Comparison of ENCODE assay signal across 20 mouse cellular contexts in genomic region chr8:12774872-12775298, GRCm38 (mm10). TPM values are rescaled to one million over a fixed set of nuclear protein-coding genes. Genes with fewer than 3 reads are reported as not detected.
A peak's percentile ranks its signal among the peaks of the same experiment; 100 is the strongest.
DNase-seq lines count a peak whose midpoint lies in the region; ATAC-seq lines count a peak whose summit lies in the region.
"Had no signal": no experiment of that assay in that cellular context is flagged by ENCODE, and none has a peak within 500 bp of the region (broad histone marks: within the 10 kb centered on the region; RNA-seq: fewer than 3 reads in every experiment).

No protein-coding gene starts in this region.

- H3K27ac ChIP-seq in heart, embryonic 12.5 days (ENCODE audit: poor library complexity, severe bottlenecking), result peak overlapping the region; percentile 92
- H3K27ac ChIP-seq: forebrain, embryonic 13.5 days; hindbrain, embryonic 12.5 days; left cerebral cortex, adult 2 months; limb, embryonic 13.5 days; neural tube, embryonic 13.5 days had no signal

- H3K4me3 ChIP-seq in heart, embryonic 12.5 days, result no peak overlapping the region
- H3K4me3 ChIP-seq: forebrain, embryonic 13.5 days; hindbrain, embryonic 12.5 days; left cerebral cortex, adult 2 months; limb, embryonic 13.5 days; neural tube, embryonic 13.5 days had no signal

- 0 out of 2 replicates have a peak overlapping the region, but pooled peaks have one; percentile 17 for H3K9ac ChIP-seq in heart, embryonic 12.5 days
- H3K9ac ChIP-seq: forebrain, embryonic 13.5 days; hindbrain, embryonic 12.5 days; limb, embryonic 13.5 days; liver, postnatal 0 days; neural tube, embryonic 13.5 days had no signal

- intact Hi-C loops in gastrocnemius, postnatal 36 days (cut with DNase I), result no loop called here

- peak; percentile 34 for DNase-seq in gastrocnemius, adult 18-20 months (ENCODE audit: low spot score)
- no peak for DNase-seq in gastrocnemius, postnatal 36 days
- DNase-seq in lung, adult 18-20 months, result peak; percentile 78 to 82
- peak; percentile 38 to 78 for DNase-seq in lung, postnatal 4 days
- no peak for DNase-seq in kidney, postnatal 4 days
- no peak for DNase-seq in kidney, postnatal 10 days
- no peak for DNase-seq in right cerebral cortex, postnatal 25 days
- DNase-seq: cerebellum, adult 8-10 months; gastrocnemius, postnatal 10 days; kidney, adult 11 months; liver, postnatal 0 days; retina, postnatal 1 day had no signal

- no peaks in the 10 kb centered on the region for H3K36me3 ChIP-seq in heart, embryonic 12.5 days
- H3K36me3 ChIP-seq: hindbrain, embryonic 12.5 days; limb, embryonic 13.5 days; neural tube, embryonic 13.5 days had no signal

- H3K4me2 ChIP-seq in heart, embryonic 12.5 days, result peak overlapping the region; percentile 47
- H3K4me2 ChIP-seq: forebrain, embryonic 13.5 days; hindbrain, embryonic 12.5 days; limb, embryonic 13.5 days; neural tube, embryonic 13.5 days had no signal

- H3K27me3 ChIP-seq in heart, embryonic 12.5 days (replicated peaks), result no peaks in the 10 kb centered on the region
- H3K27me3 ChIP-seq: forebrain, embryonic 13.5 days; hindbrain, embryonic 12.5 days; limb, embryonic 13.5 days; neural tube, embryonic 13.5 days; Patski had no signal

- WGBS in heart, embryonic 12.5 days, result 32% methylated on average over 4 of the region's 4 CpGs

- 0 out of 2 replicates have a peak, but pooled peaks have one; percentile 5 for ATAC-seq in heart, embryonic 12.5 days (ENCODE audit: insufficient number of reproducible peaks, low FRiP score)
- ATAC-seq: forebrain, embryonic 13.5 days; liver, postnatal 0 days; midbrain, embryonic 16.5 days; Patski had no signal

- no peaks in the 10 kb centered on the region for H3K9me3 ChIP-seq in heart, embryonic 12.5 days (replicated peaks)
- H3K9me3 ChIP-seq: forebrain, embryonic 13.5 days; hindbrain, embryonic 12.5 days; limb, embryonic 13.5 days; neural tube, embryonic 13.5 days had no signal

- H3K4me1 ChIP-seq in heart, embryonic 12.5 days (replicated peaks), result peaks cover 78% of the 10 kb centered on the region

RNA-seq across cellular contexts. Expression of gene Atp11a, which starts 18.1 kb away (rescaled TPM):
- 10 to 100 TPM; 24.9 to 25.3 TPM for total RNA-seq in gastrocnemius, adult 18-20 months (2021)
- 10 to 100 TPM; 24.3 to 27.0 TPM for total RNA-seq in gastrocnemius, postnatal 36 days (2021)
- polyA plus RNA-seq in heart, embryonic 12.5 days (2016; fragmentation: Nextera tagmentation; extraction: Ambion mirVana), result 21.5 and 23.7 TPM in 2 replicates

Comparison
In these comparisons a context has a peak if more than half of its experiments do, and no peak if none do; other contexts are left out.
1. DNase-seq: peak in gastrocnemius, adult 18-20 months (single experiment), lung, adult 18-20 months (2 of 2) and lung, postnatal 4 days (2 of 2); none in gastrocnemius, postnatal 36 days (0 of 2), kidney, postnatal 4 days (0 of 2), kidney, postnatal 10 days (single experiment) and right cerebral cortex, postnatal 25 days (single experiment).